Comparison of ENCODE assay signal across 15 mouse cellular contexts in genomic region chr2:92751256-92751655, GRCm38 (mm10).
DNase-seq lines count a peak whose midpoint lies in the region; ATAC-seq and TF ChIP-seq lines count a peak whose summit lies in the region.
"Had no signal": no experiment of that assay in that cellular context is flagged by ENCODE, and none has a peak within 500 bp of the region (broad histone marks: within the 10 kb centered on the region; RNA-seq: fewer than 3 reads in every experiment).

No protein-coding gene starts in this region.

- no peaks in the 10 kb centered on the region for H3K9me3 ChIP-seq in liver, postnatal 0 days (ENCODE audit: low read length)
- H3K9me3 ChIP-seq in liver, embryonic 11.5 days (ENCODE audit: control insufficient read depth, low read length) = no peaks in the 10 kb centered on the region
- H3K9me3 ChIP-seq: embryonic facial prominence, embryonic 12.5 days; forebrain, embryonic 13.5 days; hindbrain, embryonic 15.5 days; midbrain, embryonic 15.5 days had no signal

- H3K27me3 ChIP-seq in liver, postnatal 0 days (ENCODE audit: insufficient read depth, low read length) = no peaks in the 10 kb centered on the region
- no peaks in the 10 kb centered on the region; the same call in 1 of the 2 replicates for H3K27me3 ChIP-seq in liver, embryonic 11.5 days (replicated peaks; ENCODE audit: control insufficient read depth, insufficient read depth, low read length)
- H3K27me3 ChIP-seq: embryonic facial prominence, embryonic 12.5 days; forebrain, embryonic 13.5 days; hindbrain, embryonic 15.5 days; midbrain, embryonic 15.5 days had no signal

- no peaks in the 10 kb centered on the region for H3K36me3 ChIP-seq in liver, postnatal 0 days (replicated peaks; ENCODE audit: insufficient read depth, low read length)
- H3K36me3 ChIP-seq in liver, embryonic 11.5 days (ENCODE audit: control insufficient read depth, insufficient read depth, low read length) = no peaks in the 10 kb centered on the region
- H3K36me3 ChIP-seq: embryonic facial prominence, embryonic 12.5 days; hindbrain, embryonic 15.5 days; midbrain, embryonic 15.5 days had no signal

- ATAC-seq in liver, postnatal 0 days = peak; percentile 40; the same call in 1 of the 2 replicates
- ATAC-seq in liver, embryonic 11.5 days (replicated peaks; ENCODE audit: low FRiP score) = no peak
- ATAC-seq: forebrain, embryonic 13.5 days; midbrain, embryonic 15.5 days had no signal

- no peak overlapping the region for H3K4me3 ChIP-seq in liver, postnatal 0 days (ENCODE audit: low read depth, low read length)
- no peak overlapping the region for H3K4me3 ChIP-seq in liver, embryonic 11.5 days (ENCODE audit: low read depth, low read length)
- H3K4me3 ChIP-seq: embryonic facial prominence, embryonic 12.5 days; forebrain, embryonic 13.5 days; hindbrain, embryonic 15.5 days; midbrain, embryonic 15.5 days had no signal

- peaks cover 10% of the 10 kb centered on the region for H3K4me1 ChIP-seq in liver, postnatal 0 days (ENCODE audit: insufficient read depth)
- H3K4me1 ChIP-seq in liver, embryonic 11.5 days (replicated peaks; ENCODE audit: control insufficient read depth, insufficient read depth, low read length) = no peaks in the 10 kb centered on the region; the same call in 1 of the 2 replicates
- H3K4me1 ChIP-seq: embryonic facial prominence, embryonic 12.5 days; forebrain, embryonic 13.5 days; hindbrain, embryonic 15.5 days; midbrain, embryonic 15.5 days had no signal

- no peak for TF ChIP-seq CTCF in liver, postnatal 0 days (IDR thresholded peaks at IDR 0.05; ENCODE audit: low read depth)

- H3K4me2 ChIP-seq in liver, postnatal 0 days (ENCODE audit: low read depth, low read length) = no peak overlapping the region
- no peak overlapping the region for H3K4me2 ChIP-seq in liver, embryonic 11.5 days
- H3K4me2 ChIP-seq: embryonic facial prominence, embryonic 12.5 days; forebrain, embryonic 13.5 days; hindbrain, embryonic 15.5 days; midbrain, embryonic 15.5 days had no signal

- H3K27ac ChIP-seq in liver, postnatal 0 days (ENCODE audit: low read depth) = no peak overlapping the region
- H3K27ac ChIP-seq in liver, embryonic 11.5 days (ENCODE audit: low read depth, low read length) = no peak overlapping the region
- H3K27ac ChIP-seq: embryonic facial prominence, embryonic 12.5 days; forebrain, embryonic 13.5 days; hindbrain, embryonic 15.5 days; midbrain, embryonic 15.5 days had no signal

- no peak overlapping the region for H3K9ac ChIP-seq in liver, postnatal 0 days (replicated peaks)
- no peak overlapping the region for H3K9ac ChIP-seq in liver, embryonic 11.5 days (ENCODE audit: low read depth, low read length)
- H3K9ac ChIP-seq: embryonic facial prominence, embryonic 12.5 days; forebrain, embryonic 13.5 days; hindbrain, embryonic 15.5 days; midbrain, embryonic 15.5 days had no signal

- TF ChIP-seq EP300 in liver, postnatal 0 days (IDR thresholded peaks at IDR 0.05; ENCODE audit: low read depth) = no peak

- 22% methylated on average over 8 of the region's 8 CpGs for WGBS in liver, postnatal 0 days (ENCODE audit: insufficient replicate concordance)
- 30% methylated on average over 8 of the region's 8 CpGs for WGBS in liver, embryonic 11.5 days

- peak; percentile 88 for DNase-seq in heart, adult 11 months
- DNase-seq in heart, adult 18-20 months = no peak
- DNase-seq in liver, postnatal 0 days = no peak
- no peak for DNase-seq in liver, embryonic 11.5 days (ENCODE audit: low spot score)
- peak; percentile 61 for DNase-seq in Muller cell, postnatal 12 days (ENCODE audit: inconsistent ontology term)
- peak; percentile 50 for DNase-seq in lung, postnatal 10 days
- DNase-seq in right cerebral cortex, postnatal 4 days = no peak
- DNase-seq in gastrocnemius, postnatal 25 days = no peak
- DNase-seq: layer of hippocampus, postnatal 36 days; right cerebral cortex, postnatal 25 days; thymus, adult 18-20 months had no signal

Comparison
In these comparisons a context has a peak if more than half of its experiments do, and no peak if none do; other contexts are left out.
1. DNase-seq: peak in heart, adult 11 months (single experiment), Muller cell, postnatal 12 days (single experiment) and lung, postnatal 10 days (single experiment); none in heart, adult 18-20 months (0 of 2), liver, postnatal 0 days (single experiment), liver, embryonic 11.5 days (single experiment), right cerebral cortex, postnatal 4 days (single experiment) and gastrocnemius, postnatal 25 days (single experiment).